Mouse (Mus musculus): ENCODE data around the gene Edem2. TPM values are rescaled to one million over a fixed set of nuclear protein-coding genes. Genes with fewer than 3 reads are reported as not detected.

Edem2 gene
- polyA plus RNA-seq, 1 experiment from 2014 or later: 42.4 TPM

DNA sequence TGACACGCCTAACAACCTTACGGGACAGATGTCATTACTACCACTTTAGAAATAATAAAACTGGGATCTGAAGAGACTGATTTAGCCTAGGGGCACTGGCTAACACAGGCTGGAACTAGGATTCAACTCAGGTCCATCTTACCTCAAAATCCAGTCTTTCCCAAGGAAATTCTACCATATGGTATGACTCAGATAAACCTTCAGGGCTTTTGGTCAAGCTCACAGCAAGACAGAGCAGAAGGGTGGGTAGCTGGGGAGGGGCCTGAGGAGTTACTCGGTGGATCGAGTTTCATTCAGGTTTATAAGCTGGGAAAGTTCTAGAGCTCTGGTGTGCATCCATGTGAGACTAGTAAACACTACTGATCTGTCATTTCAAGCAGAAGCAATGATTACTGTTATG, 40.1 kb downstream of the Edem2 start:
- H3K27ac ChIP-seq: no peak overlapping the region
- peaks cover 9% of the 10 kb centered on the region; the same call in 1 of the 2 replicates for H3K36me3 ChIP-seq (ENCODE audit: inconsistent target)
- WGBS (ENCODE audit: missing documents): 97% methylated on average over 4 of the region's 4 CpGs
- H3K79me2 ChIP-seq (ENCODE audit: inconsistent target): peaks cover 76% of the 10 kb centered on the region
- no peak overlapping the region for H3K4me3 ChIP-seq (ENCODE audit: inconsistent target)

DNA sequence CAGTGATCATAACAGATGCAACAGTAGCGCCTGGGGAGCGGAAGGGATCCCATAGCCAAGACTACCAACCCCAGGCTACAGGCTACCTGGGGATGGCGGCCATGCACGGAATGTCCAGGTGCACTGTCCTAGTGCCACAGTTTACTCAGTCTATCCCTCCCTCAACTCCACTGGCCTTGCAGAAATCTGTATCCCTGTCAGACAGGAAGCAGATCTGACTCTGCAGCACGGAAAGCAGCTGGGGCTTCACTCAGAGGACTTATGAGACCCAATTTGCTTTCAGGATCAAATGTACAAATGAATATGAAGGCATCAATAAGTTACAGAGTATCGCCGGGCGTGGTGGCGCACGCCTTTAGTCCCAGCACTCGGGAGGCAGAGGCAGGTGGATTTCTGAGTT, 41.5 kb downstream of the Edem2 start:
- Histone ChIP-seq H3K79me2 (ENCODE audit: inconsistent target) (peaks cover 91% of the 10 kb centered on the region), H3K36me3 (ENCODE audit: inconsistent target) (peaks cover 9% of the 10 kb centered on the region; the same call in 1 of the 2 replicates), H3K4me3 (ENCODE audit: inconsistent target) (no peak overlapping the region), H3K27ac (no peak overlapping the region)
- WGBS (ENCODE audit: missing documents): 89% methylated on average over 11 of the region's 11 CpGs

DNA sequence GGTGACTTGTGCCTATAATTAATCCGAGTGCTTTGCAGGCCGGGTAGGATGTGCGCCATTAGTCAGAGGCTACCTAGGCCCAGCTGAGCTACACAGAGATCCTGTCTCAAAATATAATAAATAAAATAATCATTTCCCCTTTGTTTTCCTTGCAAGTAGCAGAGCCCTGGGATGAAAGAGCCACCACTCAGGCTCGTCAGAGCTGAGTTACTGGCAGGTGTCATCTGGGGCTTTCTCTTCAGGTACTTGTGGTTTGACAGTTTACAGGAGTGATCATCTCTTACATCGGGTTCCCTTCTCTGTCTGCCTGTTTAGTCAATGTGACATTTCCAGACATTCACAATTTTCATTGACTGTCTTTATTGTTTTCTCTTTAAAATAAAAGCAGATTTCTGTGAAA, 42.7 kb downstream of the Edem2 start:
- 90% methylated on average over 5 of the region's 5 CpGs for WGBS (ENCODE audit: missing documents)
- Histone ChIP-seq H3K79me2 (ENCODE audit: inconsistent target) (peaks cover 99% of the 10 kb centered on the region), H3K36me3 (ENCODE audit: inconsistent target) (peaks cover 9% of the 10 kb centered on the region; the same call in 1 of the 2 replicates), H3K27ac (no peak overlapping the region), H3K4me3 (ENCODE audit: inconsistent target) (no peak overlapping the region)

DNA sequence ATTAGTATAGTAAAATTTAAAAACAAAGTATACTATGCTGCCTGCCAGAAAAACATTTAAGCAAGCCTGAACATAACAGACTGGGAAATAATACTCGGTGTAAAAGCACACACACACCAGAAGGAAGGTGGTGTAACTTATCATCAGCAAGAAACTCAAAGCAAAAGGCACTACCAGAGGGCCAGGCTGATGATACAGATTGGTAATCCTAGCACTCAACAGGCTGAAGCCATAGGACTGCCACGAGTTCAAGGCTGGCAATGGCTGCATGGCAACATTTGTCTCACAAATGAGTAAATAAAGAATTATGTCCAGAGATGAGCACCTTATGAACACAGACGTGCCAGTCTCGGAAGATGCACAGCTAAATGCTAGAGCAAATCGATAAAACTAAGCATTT, 45.5 kb downstream of the Edem2 start:
- Histone ChIP-seq H3K79me2 (ENCODE audit: inconsistent target) (peaks cover 97% of the 10 kb centered on the region), H3K36me3 (ENCODE audit: inconsistent target) (peaks cover 9% of the 10 kb centered on the region; the same call in 1 of the 2 replicates), H3K4me3 (ENCODE audit: inconsistent target) (no peak overlapping the region), H3K27ac (no peak overlapping the region)
- 87% methylated on average over 5 of the region's 5 CpGs for WGBS (ENCODE audit: missing documents)

DNA sequence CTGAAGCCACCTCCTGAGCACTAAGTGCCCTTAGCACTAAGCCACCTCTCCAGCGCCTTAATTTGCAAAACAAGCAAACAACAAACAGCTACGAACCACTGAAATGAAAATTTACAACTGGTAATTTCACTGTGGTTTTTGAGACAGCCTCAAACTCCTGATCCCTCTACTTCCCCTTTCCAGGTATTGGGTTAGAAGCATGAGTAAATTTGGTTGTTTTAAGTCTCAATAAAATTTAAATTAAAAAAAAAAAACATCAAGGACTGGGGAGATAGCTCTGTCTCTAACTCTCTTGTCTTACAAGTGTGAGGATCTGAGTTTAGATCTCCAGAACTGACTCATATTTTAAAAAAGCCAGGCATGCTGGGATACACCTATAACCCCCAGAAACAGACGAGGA, 46.1 kb downstream of the Edem2 start:
- peaks cover 97% of the 10 kb centered on the region for H3K79me2 ChIP-seq (ENCODE audit: inconsistent target)
- H3K4me3 ChIP-seq (ENCODE audit: inconsistent target): no peak overlapping the region
- H3K27ac ChIP-seq: no peak overlapping the region
- peaks cover 9% of the 10 kb centered on the region; the same call in 1 of the 2 replicates for H3K36me3 ChIP-seq (ENCODE audit: inconsistent target)
- 51% methylated on average over 3 of the region's 3 CpGs for WGBS (ENCODE audit: missing documents)

DNA sequence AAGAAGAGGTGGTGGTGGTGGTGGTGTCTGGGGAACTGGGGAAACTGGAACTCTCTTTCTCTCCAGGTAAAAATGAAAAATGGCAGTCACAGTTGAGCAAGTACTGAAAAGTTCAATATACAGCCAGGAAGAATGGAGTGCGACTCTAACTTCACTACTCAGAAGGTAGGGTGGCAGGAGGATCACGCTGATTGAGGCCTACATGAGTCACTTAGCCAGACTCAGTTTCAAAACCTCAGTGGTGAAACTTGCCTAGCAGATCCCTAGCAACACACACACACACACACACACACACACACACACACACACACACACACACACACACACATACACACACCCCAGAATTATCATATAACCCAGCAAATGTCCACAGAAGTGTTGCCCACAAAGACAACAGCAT, 47.4 kb downstream of the Edem2 start:
- 46% methylated on average over 2 of the region's 2 CpGs for WGBS (ENCODE audit: missing documents)
- Histone ChIP-seq H3K4me3 (ENCODE audit: inconsistent target) (no peak overlapping the region), H3K79me2 (ENCODE audit: inconsistent target) (peaks cover 97% of the 10 kb centered on the region), H3K27ac (no peak overlapping the region), H3K36me3 (ENCODE audit: inconsistent target) (0 out of 2 replicates have a peak, but pooled peaks cover under 1% of the 10 kb centered on the region)

DNA sequence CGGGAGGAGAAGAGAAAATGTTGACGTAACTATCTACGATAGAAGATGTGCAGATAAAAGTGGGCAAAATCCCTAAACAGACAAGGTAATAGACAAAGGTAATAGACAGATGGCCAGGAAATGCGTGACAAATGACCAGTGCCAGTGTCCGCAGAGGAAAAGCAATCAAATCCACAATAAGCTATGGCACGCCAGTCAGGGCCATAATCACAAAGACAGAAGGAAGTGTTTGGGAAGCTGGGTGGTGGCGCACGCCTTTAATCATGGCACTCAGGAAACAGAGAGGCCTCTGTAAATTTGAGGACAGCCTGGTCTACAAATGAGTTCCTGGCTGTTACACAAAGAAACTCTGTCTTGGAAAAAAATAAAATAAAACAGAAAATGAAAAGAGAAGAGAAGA, 48.1 kb downstream of the Edem2 start:
- Histone ChIP-seq H3K27ac (no peak overlapping the region), H3K79me2 (ENCODE audit: inconsistent target) (peaks cover 97% of the 10 kb centered on the region), H3K36me3 (ENCODE audit: inconsistent target) (no peaks in the 10 kb centered on the region), H3K4me3 (ENCODE audit: inconsistent target) (no peak overlapping the region)
- 72% methylated on average over 8 of the region's 8 CpGs for WGBS (ENCODE audit: missing documents)

DNA sequence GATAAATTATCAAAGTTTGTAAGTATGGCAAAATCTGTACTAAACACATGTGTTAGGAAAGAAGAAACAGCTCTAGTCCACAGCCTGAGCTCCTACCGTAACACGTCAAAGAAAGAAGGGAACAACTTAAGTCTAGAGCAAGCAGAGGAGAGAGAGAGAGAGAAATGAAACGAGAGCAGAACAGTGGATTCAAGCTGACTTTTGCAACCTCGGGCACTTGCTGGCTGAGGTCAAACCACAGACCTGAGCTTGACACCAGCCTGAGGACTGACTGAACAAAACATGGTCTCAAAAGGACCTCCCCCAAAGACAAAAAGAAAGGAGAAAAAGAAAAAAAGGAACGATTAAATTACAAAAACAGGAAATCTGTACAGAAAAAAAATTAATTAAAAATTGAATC, 48.7 kb downstream of the Edem2 start:
- Histone ChIP-seq H3K27ac (no peak overlapping the region), H3K79me2 (ENCODE audit: inconsistent target) (peaks cover 97% of the 10 kb centered on the region), H3K4me3 (ENCODE audit: inconsistent target) (no peak overlapping the region), H3K36me3 (ENCODE audit: inconsistent target) (no peaks in the 10 kb centered on the region)
- WGBS (ENCODE audit: missing documents): 8% methylated on average over 5 of the region's 5 CpGs

DNA sequence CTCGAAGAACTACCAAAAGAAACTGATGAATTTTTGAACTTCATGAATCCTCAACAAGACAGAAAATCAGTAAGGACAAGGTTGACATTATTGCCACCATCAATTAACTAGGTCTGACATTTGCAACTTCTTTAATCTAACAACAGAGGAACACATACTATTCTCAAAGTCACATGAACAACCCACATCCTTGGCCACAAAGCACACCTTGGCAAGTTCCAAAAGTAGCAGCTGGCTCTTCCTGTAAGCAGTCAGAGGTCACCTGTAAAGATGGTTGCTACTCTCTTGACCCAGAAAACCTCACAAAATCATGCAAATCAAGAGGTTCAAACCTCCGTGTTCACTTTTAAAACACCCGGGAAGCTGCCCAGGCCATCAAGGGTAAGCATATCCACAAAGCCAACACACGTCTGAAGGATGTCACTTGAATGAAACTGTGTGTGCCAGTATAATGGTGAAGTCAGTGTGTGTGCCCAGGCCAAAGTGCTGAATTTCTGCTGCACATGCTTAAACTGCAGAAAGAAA, 49.6 kb downstream of the Edem2 start:
- Histone ChIP-seq H3K27ac (no peak overlapping the region), H3K79me2 (ENCODE audit: inconsistent target) (peaks cover 97% of the 10 kb centered on the region), H3K4me3 (ENCODE audit: inconsistent target) (no peak overlapping the region), H3K36me3 (ENCODE audit: inconsistent target) (no peaks in the 10 kb centered on the region)
- 31% methylated on average over 3 of the region's 4 CpGs for WGBS (ENCODE audit: missing documents)

DNA sequence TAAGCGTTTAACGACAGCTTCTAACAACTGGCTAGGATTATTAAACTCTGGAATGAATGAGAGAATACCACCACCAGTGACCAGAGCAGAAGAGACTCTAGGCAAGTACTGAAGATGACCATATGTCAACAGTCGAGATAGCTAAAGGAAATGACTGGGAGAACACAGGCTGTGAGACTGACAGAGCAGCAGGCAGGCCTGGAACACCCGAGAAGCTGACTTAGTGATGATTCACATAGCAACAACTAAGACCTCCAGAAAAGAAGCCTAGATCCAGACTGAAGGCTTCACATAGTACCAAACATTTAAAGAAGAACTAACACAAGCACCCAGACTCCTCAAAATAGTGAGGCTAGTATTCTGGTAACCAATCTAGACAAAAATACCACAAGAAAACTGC, 54.2 kb downstream of the Edem2 start:
- Histone ChIP-seq H3K4me3 (ENCODE audit: inconsistent target) (no peak overlapping the region), H3K79me2 (ENCODE audit: inconsistent target) (peaks cover 84% of the 10 kb centered on the region), H3K27ac (no peak overlapping the region), H3K36me3 (ENCODE audit: inconsistent target) (peaks cover 28% of the 10 kb centered on the region)
- 72% methylated on average over 4 of the region's 4 CpGs for WGBS (ENCODE audit: missing documents)

DNA sequence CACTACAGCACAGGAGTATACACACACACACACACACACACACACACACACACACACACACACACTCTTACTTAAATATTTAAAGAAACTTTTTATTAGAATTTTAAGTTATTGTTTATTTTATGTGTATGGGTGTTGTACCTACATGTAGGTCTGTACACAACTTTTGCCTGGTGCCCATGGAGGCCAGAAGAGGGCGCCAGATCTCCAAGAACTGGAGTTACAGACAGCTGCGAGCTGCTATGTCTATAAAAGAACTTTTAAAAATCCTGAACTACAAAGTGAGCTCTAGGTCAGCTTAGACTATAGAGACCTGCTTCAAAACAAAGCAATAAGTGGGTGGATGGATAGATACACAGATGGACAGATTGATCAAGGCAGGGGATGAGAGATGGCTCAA, 55.7 kb downstream of the Edem2 start:
- Histone ChIP-seq H3K4me3 (ENCODE audit: inconsistent target) (no peak overlapping the region), H3K79me2 (ENCODE audit: inconsistent target) (peaks cover 68% of the 10 kb centered on the region), H3K36me3 (ENCODE audit: inconsistent target) (peaks cover 33% of the 10 kb centered on the region), H3K27ac (no peak overlapping the region)
- WGBS (ENCODE audit: missing documents): 5% methylated on average over 2 of the region's 2 CpGs

DNA sequence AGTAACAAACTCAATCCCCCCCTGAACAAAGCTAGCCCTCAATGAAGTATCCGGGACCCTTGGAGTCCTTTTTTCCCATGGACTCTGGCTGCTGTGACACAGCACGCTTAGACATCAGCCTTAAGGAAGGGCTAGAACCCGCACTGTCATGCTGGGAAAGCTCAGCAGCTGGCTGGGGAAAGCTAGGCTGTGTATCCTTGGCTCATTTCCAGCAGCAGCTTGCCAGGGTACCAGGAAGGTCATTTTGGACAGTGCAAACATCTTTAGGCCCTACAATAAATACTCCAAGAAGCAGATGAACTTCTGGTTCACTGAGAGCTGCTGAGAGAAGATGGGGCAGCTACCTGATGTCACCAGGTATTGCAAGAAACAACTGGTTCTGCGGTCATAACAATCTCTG, 58.0 kb downstream of the Edem2 start:
- peaks cover 45% of the 10 kb centered on the region for H3K79me2 ChIP-seq (ENCODE audit: inconsistent target)
- WGBS (ENCODE audit: missing documents): 93% methylated on average over 4 of the region's 4 CpGs
- no peak overlapping the region for H3K27ac ChIP-seq
- H3K4me3 ChIP-seq (ENCODE audit: inconsistent target): no peak overlapping the region
- H3K36me3 ChIP-seq (ENCODE audit: inconsistent target): peaks cover 48% of the 10 kb centered on the region

DNA sequence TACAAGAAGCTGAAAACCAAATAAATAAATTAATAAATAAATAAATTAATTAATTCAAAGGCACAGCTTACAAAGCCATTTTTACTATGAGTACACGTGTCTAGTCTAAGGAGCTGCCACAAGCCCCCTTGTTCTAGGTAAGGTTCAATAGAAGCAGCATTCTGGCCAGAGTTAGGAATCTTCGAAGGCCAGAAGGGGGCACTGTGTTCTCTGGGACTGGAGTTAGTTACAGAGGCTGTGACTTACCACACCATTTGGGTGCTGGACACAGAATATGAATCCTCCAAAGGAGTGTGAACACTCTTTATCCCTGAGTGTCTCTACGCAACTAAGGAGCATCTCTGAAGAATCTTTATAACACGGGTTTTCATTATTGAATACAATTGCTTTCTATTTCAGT, 60.8 kb downstream of the Edem2 start:
- WGBS (ENCODE audit: missing documents): 85% methylated on average over 4 of the region's 4 CpGs

DNA sequence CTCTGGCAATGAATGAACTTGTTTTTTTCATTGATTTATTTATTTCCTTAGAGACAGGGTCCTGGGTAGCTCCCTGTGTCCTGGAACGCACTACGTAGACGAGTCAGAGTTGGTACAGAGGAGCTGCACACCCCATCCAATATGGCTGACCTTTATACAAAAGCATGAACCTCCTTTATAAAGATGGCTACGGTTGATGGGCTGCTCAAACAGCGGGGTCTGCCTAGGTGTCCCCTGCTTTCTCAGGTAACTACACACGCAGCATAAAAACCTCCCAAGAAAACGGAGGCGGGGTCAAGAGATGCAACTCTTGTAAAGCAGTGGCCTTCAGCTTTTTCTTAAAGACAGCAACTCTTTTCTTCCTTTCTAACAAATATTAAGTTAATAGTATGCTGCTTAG, 61.4 kb downstream of the Edem2 start:
- no peak overlapping the region for H3K4me3 ChIP-seq (ENCODE audit: inconsistent target)
- WGBS (ENCODE audit: missing documents): 97% methylated on average over 8 of the region's 8 CpGs

More for the DNA sequence above, 60.8 kb downstream of the Edem2 start:
- Histone ChIP-seq H3K79me2 (ENCODE audit: inconsistent target) (peaks cover 17% of the 10 kb centered on the region; the same call in 1 of the 2 replicates), H3K4me3 (ENCODE audit: inconsistent target) (no peak overlapping the region), H3K36me3 (ENCODE audit: inconsistent target) (peaks cover 75% of the 10 kb centered on the region), H3K27ac (no peak overlapping the region)

DNA sequence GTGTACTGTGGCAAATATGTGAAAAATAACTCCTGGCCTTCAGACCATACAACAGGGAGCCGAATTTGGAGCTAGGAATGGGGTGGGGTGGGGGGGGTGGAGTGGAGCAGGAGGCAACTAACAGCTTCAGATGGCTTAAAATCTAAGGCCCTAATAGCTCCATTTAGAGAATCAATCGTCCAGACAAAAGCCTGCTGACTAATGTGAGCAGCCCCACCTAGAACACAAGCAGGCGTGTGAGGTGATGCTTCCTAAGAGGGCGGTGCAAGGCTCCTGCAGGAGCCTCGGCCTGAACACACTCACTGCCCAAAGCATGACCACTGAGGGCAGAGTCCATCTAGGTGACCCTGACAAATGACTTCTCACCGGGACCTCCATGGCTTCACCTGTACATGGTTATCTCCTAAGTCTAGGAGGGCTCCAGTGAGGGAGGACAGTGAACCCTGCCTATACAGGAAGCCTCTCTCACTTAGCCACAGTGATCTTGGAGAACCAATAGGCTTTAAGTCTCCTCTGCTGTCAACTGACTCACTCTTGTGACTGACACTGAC, 65.3 kb downstream of the Edem2 start:
- 89% methylated on average over 6 of the region's 6 CpGs for WGBS (ENCODE audit: missing documents)
- Histone ChIP-seq H3K36me3 (ENCODE audit: inconsistent target) (peaks cover 77% of the 10 kb centered on the region), H3K27ac (no peak overlapping the region), H3K79me2 (ENCODE audit: inconsistent target) (no peaks in the 10 kb centered on the region), H3K4me3 (ENCODE audit: inconsistent target) (no peak overlapping the region)

More for the DNA sequence above, 61.4 kb downstream of the Edem2 start:
- Histone ChIP-seq H3K79me2 (ENCODE audit: inconsistent target) (peaks cover 11% of the 10 kb centered on the region; the same call in 1 of the 2 replicates), H3K27ac (no peak overlapping the region), H3K36me3 (ENCODE audit: inconsistent target) (peaks cover 79% of the 10 kb centered on the region)

DNA sequence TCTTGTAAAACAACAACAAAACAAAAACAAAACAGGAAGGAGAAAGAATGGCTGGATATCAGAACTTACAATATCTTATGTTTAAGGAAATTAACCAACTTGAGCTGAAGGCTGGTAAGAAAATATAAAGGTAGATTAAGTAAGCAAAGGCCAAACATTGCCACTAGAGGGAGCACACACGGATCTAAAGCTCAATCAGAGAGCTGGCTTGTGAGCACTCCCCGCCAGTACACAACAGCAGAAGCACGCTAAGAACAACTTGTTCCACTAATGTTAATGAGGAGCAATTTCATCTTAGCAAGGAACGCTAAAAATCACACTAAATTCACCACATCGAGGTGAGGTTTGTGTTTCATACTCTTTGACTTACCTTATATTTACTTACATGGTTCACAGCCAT, 66.2 kb downstream of the Edem2 start:
- Histone ChIP-seq H3K4me3 (ENCODE audit: inconsistent target) (no peak overlapping the region), H3K36me3 (ENCODE audit: inconsistent target) (peaks cover 80% of the 10 kb centered on the region), H3K27ac (no peak overlapping the region), H3K79me2 (ENCODE audit: inconsistent target) (no peaks in the 10 kb centered on the region)
- WGBS (ENCODE audit: missing documents): 30% methylated on average over 5 of the region's 5 CpGs

All from macrophage (primary cell).